19 mouse cellular contexts compared by ENCODE assay signal in genomic region chr11:75106614-75107013, GRCm38 (mm10).
DNase-seq lines count a peak whose midpoint lies in the region; ATAC-seq and TF ChIP-seq lines count a peak whose summit lies in the region.
"Had no signal": no experiment of that assay in that cellular context is flagged by ENCODE, and none has a peak within 500 bp of the region (broad histone marks: within the 10 kb centered on the region; RNA-seq: fewer than 3 reads in every experiment).

No protein-coding gene starts in this region.

- no peaks in the 10 kb centered on the region for H3K36me3 ChIP-seq in kidney, adult 2 months (ENCODE audit: control insufficient read depth, insufficient read depth, low read length)
- H3K36me3 ChIP-seq: forebrain, embryonic 12.5 days; heart, embryonic 15.5 days; liver, embryonic 12.5 days; neural tube, embryonic 13.5 days had no signal

- intact Hi-C loops in left cerebral cortex, postnatal 10 days (cut with DNase I), result no loop called here

- no peaks in the 10 kb centered on the region for H3K27me3 ChIP-seq in kidney, adult 2 months (replicated peaks; ENCODE audit: control insufficient read depth, insufficient read depth, low read length)
- H3K27me3 ChIP-seq: forebrain, embryonic 12.5 days; heart, embryonic 15.5 days; liver, embryonic 12.5 days; neural tube, embryonic 13.5 days had no signal

- 69% methylated on average over 5 of the region's 5 CpGs for WGBS in kidney, adult 2 months

- H3K4me1 ChIP-seq in kidney, adult 2 months (ENCODE audit: control insufficient read depth, insufficient read depth, low read length), result no peaks in the 10 kb centered on the region
- H3K4me1 ChIP-seq: forebrain, embryonic 12.5 days had no signal

- no peak for TF ChIP-seq CTCF in kidney, adult 2 months (conservative IDR thresholded peaks at IDR 0.05; ENCODE audit: insufficient read depth, insufficient read length, low read depth, low read length)

- peak; percentile 24 for DNase-seq in kidney, adult 2 months
- DNase-seq in kidney, adult 11 months, result no peak
- peak; percentile 36 to 49 for DNase-seq in spleen, postnatal 36 days (ENCODE audit: low spot score in 2 of 2)
- no peak for DNase-seq in spleen, postnatal 14 days (ENCODE audit: low spot score in 2 of 2)
- DNase-seq in natural killer cell, adult 2 months (ENCODE audit: low spot score in 2 of 2), result no peak
- DNase-seq in left cerebral cortex, postnatal 10 days (ENCODE audit: extremely low spot score in 1 of 2, low spot score in 2 of 2), result no peak
- DNase-seq: cerebellum, postnatal 10 days; kidney, postnatal 25 days; right cerebral cortex, postnatal 25 days; thymus, postnatal 25 days had no signal

- ATAC-seq in granulocyte monocyte progenitor cell, adult 5-6 weeks (replicated peaks; ENCODE audit: poor library complexity, severe bottlenecking), result peak; percentile 87
- ATAC-seq in neutrophil, adult 5-6 weeks (ENCODE audit: extremely low read depth, insufficient number of reproducible peaks, low FRiP score, poor library complexity, severe bottlenecking), result peak; percentile 66
- ATAC-seq: CD4-positive, CD25-positive, alpha-beta regulatory T cell, adult 4 months; intestine, embryonic 16.5 days; liver, embryonic 12.5 days had no signal

- H3K27ac ChIP-seq in kidney, adult 2 months (ENCODE audit: insufficient read depth, low read depth, low read length), result no peak overlapping the region
- H3K27ac ChIP-seq: forebrain, embryonic 12.5 days; heart, embryonic 15.5 days; hindbrain, embryonic 14.5 days; liver, embryonic 12.5 days; neural tube, embryonic 13.5 days had no signal

- no peak overlapping the region for H3K4me3 ChIP-seq in kidney, adult 2 months (ENCODE audit: insufficient read depth, low read depth, low read length)
- H3K4me3 ChIP-seq: forebrain, embryonic 12.5 days; heart, embryonic 15.5 days; liver, embryonic 12.5 days; neural tube, embryonic 13.5 days had no signal

- no peak for TF ChIP-seq POLR2A in kidney, adult 2 months (IDR thresholded peaks at IDR 0.05; ENCODE audit: low read depth, low read length)

Comparison
In these comparisons a context has a peak if more than half of its experiments do, and no peak if none do; other contexts are left out.
1. DNase-seq: peak in kidney, adult 2 months (single experiment) and spleen, postnatal 36 days (2 of 2); none in kidney, adult 11 months (single experiment), spleen, postnatal 14 days (0 of 2), natural killer cell, adult 2 months (0 of 2) and left cerebral cortex, postnatal 10 days (0 of 2).